Mouse (Mus musculus) spleen, adult 2 months (tissue): ENCODE results near the gene Pex1. TPM values are rescaled to one million over a fixed set of nuclear protein-coding genes. Genes with fewer than 3 reads are reported as not detected.
A peak's percentile ranks its signal among the peaks of the same experiment; 100 is the strongest.

Experiments used
- DNase-seq, 2 experiments: peaks; one replicate each; pipeline versions ENCODE4 v3.0.0 to v3.0.0-alpha.2; 2012 to 2021; ENCODE audit warnings: low spot score in 2 of 2, low read depth in 1 of 2
- H3K27ac ChIP-seq: fragments of 200-500 bp; 2 replicates; pipeline ENCODE4 v1.5.1; 2012; ENCODE audit warnings: low read length, inconsistent platforms; ENCODE audit not compliant: insufficient read depth
- H3K27me3 ChIP-seq: fragments of 200-500 bp; 2 replicates; pipeline ENCODE4 v1.6.1; 2012; ENCODE audit warnings: mild to moderate bottlenecking, moderate library complexity, low read length, inconsistent platforms; ENCODE audit not compliant: control insufficient read depth, insufficient read depth
- H3K36me3 ChIP-seq: fragments of 200-500 bp; 2 replicates; pipeline ENCODE4 v1.6.1; 2012; ENCODE audit warnings: mild to moderate bottlenecking, low read length, inconsistent platforms; ENCODE audit not compliant: control insufficient read depth, insufficient read depth
- H3K4me1 ChIP-seq: fragments of 200-500 bp; 2 replicates; pipeline ENCODE4 v1.6.1; 2011; ENCODE audit warnings: inconsistent platforms; ENCODE audit not compliant: control insufficient read depth, insufficient read depth, insufficient read length
- H3K4me3 ChIP-seq: fragments of 200-500 bp; 2 replicates; pipeline ENCODE4 v1.5.1; 2011; ENCODE audit warnings: mild to moderate bottlenecking, inconsistent platforms; ENCODE audit not compliant: insufficient read depth, insufficient read length; ENCODE audit errors: extremely low read depth
- CTCF ChIP-seq: fragments of 200-500 bp; IDR thresholded peaks from 2 replicates; pipeline ENCODE4 v1.5.1; 2011; ENCODE audit warnings: mild to moderate bottlenecking, inconsistent platforms; ENCODE audit not compliant: insufficient read depth, insufficient read length, insufficient replicate concordance; ENCODE audit errors: extremely low read depth
- POLR2A ChIP-seq: fragments of 200-500 bp; IDR thresholded peaks from 2 replicates; pipeline ENCODE4 v1.6.1; 2011; ENCODE audit warnings: low read depth, low read length, inconsistent platforms
- WGBS: fragments of 180-500 bp; shearing (Covaris S2); methylation state at CpG from one replicate; pipeline ENCODE4 v1.1.7; 2018; 5-methylcytosine and 5-hydroxymethylcytosine counted together
- polyA plus RNA-seq: library from polyadenylated mRNA; depleted of rRNA; stranded (reverse); fragments of >200 nt; gene quantifications from 2 replicates; pipeline ENCODE4 v1.2.3, GENCODE M21; 2012

The Pex1 gene
- polyA plus RNA-seq, 1 experiment = 3.5 TPM

GRCm38 (mm10) chr5:3579066-3579465 lies 16.8 kb upstream of the Pex1 start:
- TF ChIP-seq POLR2A (no peak), CTCF (no peak)
- H3K36me3 ChIP-seq = peaks cover 38% of the 10 kb centered on the region
- 97% methylated on average over 7 of the region's 7 CpGs for WGBS
- no peak overlapping the region for H3K27ac ChIP-seq
- H3K27me3 ChIP-seq = no peaks in the 10 kb centered on the region
- no peaks in the 10 kb centered on the region for H3K4me1 ChIP-seq
- DNase-seq = no peak
- no peak overlapping the region for H3K4me3 ChIP-seq

- DNase-seq = peak; percentile 67 to 80
These were observed 517 bp downstream of the Pex1 start, which contains the start of gene Rbm48 for GRCm38 (mm10) chr5:3596399-3596766. Gene Rbm48, minus strand, starts transcription at chr5:3596585.

GRCm38 (mm10) chr5:3597171-3597570 lies 1.3 kb downstream of the Pex1 start:
- no peaks in the 10 kb centered on the region for H3K27me3 ChIP-seq
- no peak overlapping the region for H3K4me3 ChIP-seq
- peaks cover under 1% of the 10 kb centered on the region for H3K36me3 ChIP-seq
- TF ChIP-seq POLR2A (no peak), CTCF (no peak)
- no peak for DNase-seq
- no peak overlapping the region for H3K27ac ChIP-seq
- H3K4me1 ChIP-seq = 0 out of 2 replicates have a peak, but pooled peaks cover 2% of the 10 kb centered on the region

More at GRCm38 (mm10) chr5:3596399-3596766, 517 bp downstream of the Pex1 start, which contains the start of gene Rbm48:
- under 1% methylated on average over 31 of the region's 31 CpGs for WGBS
- H3K4me3 ChIP-seq = peak within 1 kb of the TSS; percentile 68
- 0 out of 2 replicates have a peak, but pooled peaks cover 2% of the 10 kb centered on the region for H3K4me1 ChIP-seq
- peak within 1 kb of the TSS; percentile 60 for H3K27ac ChIP-seq
- H3K36me3 ChIP-seq = peaks cover 5% of the 10 kb centered on the region
- no peaks in the 10 kb centered on the region for H3K27me3 ChIP-seq
- TF ChIP-seq CTCF (peak; percentile 68; the same call in 1 of the 2 replicates), POLR2A (no peak; the same call in none of the 2 replicates)

- no peaks in the 10 kb centered on the region for H3K36me3 ChIP-seq
- no peak for TF ChIP-seq CTCF
- no peak for TF ChIP-seq POLR2A
- no peak overlapping the region for H3K4me3 ChIP-seq
- H3K27me3 ChIP-seq = no peaks in the 10 kb centered on the region
- no peak overlapping the region for H3K27ac ChIP-seq
- DNase-seq = no peak
- WGBS = 94% methylated on average over 5 of the region's 5 CpGs
- H3K4me1 ChIP-seq = 0 out of 2 replicates have a peak, but pooled peaks cover 2% of the 10 kb centered on the region
These were observed 2.9 kb downstream of the Pex1 start for GRCm38 (mm10) chr5:3598766-3599165.

GRCm38 (mm10) chr5:3600298-3600697 lies 4.4 kb downstream of the Pex1 start:
- DNase-seq = no peak
- no peak overlapping the region for H3K27ac ChIP-seq
- H3K4me1 ChIP-seq = no peaks in the 10 kb centered on the region
- no peak overlapping the region for H3K4me3 ChIP-seq
- WGBS = 82% methylated on average over 1 of the region's 1 CpGs
- no peaks in the 10 kb centered on the region for H3K27me3 ChIP-seq
- TF ChIP-seq CTCF = no peak
- peaks cover 3% of the 10 kb centered on the region for H3K36me3 ChIP-seq

GRCm38 (mm10) chr5:3600790-3601189 lies 4.9 kb downstream of the Pex1 start:
- peaks cover 5% of the 10 kb centered on the region for H3K36me3 ChIP-seq
- no peak for DNase-seq
- H3K27me3 ChIP-seq = no peaks in the 10 kb centered on the region
- no peak overlapping the region for H3K27ac ChIP-seq
- H3K4me3 ChIP-seq = no peak overlapping the region
- TF ChIP-seq POLR2A (no peak), CTCF (no peak)
- 90% methylated on average over 3 of the region's 3 CpGs for WGBS
- H3K4me1 ChIP-seq = no peaks in the 10 kb centered on the region

GRCm38 (mm10) chr5:3607114-3607513 lies 11.2 kb downstream of the Pex1 start:
- TF ChIP-seq POLR2A (no peak), CTCF (no peak)
- H3K27me3 ChIP-seq = no peaks in the 10 kb centered on the region
- H3K36me3 ChIP-seq = peaks cover 17% of the 10 kb centered on the region
- H3K27ac ChIP-seq = no peak overlapping the region
- WGBS = 95% methylated on average over 9 of the region's 9 CpGs
- DNase-seq = no peak
- no peak overlapping the region for H3K4me3 ChIP-seq
- no peaks in the 10 kb centered on the region for H3K4me1 ChIP-seq
